Mouse (Mus musculus): Measurements from ENCODE around the gene Acads. TPM values are rescaled to one million over a fixed set of nuclear protein-coding genes. Genes with fewer than 3 reads are reported as not detected.

Gene Acads
- polyA plus RNA-seq, 1 experiment: 30.6 TPM

DNA sequence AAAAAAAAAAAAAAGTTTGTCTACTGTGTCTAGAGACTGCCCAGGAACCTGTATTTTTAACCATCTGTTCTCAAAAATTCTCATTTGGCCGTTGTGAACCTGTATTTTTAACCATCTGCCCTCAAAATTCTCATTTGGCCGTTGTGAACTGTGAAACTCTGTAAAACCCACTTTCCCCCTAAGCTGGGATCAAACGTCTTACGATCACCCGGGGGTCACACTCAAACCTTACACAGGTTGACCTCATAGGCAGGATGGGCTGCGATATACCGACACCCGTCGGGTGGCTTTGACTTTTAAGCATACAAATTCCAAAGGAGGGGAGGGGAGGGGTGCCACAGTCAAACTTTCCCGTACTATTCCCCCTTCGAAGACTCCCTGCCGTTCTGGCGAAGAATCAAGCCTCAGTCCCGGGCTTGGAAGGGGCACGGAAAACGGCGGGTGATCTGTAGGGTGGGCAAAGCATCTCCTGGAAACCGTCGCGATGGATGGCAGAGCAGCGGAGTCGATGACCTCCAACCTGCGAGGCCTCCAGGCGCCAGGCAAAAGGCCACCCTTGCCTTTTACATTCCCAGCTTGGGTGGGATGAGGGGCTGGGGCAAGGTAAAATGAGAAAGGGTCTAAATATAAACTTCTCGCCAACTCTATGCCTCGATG lies 37.9 kb upstream of the Acads start:
- no peak for DNase-seq (ENCODE audit: low read depth in 1 of 2, low spot score in 2 of 2)

DNA sequence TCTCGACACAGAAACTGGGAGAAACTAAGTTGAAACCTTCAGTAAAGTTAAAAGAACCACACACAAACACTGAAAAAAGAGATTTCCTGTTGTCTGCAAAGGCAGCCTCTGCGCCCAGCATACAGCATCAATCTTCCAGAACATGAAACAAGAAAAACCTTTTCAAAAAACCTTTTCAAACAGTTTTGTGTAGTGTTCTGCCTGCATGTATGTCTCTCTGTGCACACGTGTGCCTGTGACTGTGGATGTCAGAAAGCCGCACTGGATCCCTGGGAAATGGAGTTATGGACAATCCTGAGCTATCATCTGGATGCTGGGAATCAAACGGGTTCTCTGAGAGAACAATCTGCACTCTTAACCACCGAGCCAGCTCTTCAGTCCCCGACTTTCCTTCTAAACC lies 37.3 kb upstream of the Acads start:
- DNase-seq (ENCODE audit: low read depth in 1 of 2, low spot score in 2 of 2): no peak
- H3K4me1 ChIP-seq (ENCODE audit: control insufficient read depth, insufficient read depth, insufficient read length): peaks cover 17% of the 10 kb centered on the region; the same call in 1 of the 2 replicates
- H3K4me3 ChIP-seq (ENCODE audit: extremely low read depth, insufficient read depth, insufficient read length): no peak overlapping the region
- peak overlapping the region; percentile 84 for H3K27ac ChIP-seq (ENCODE audit: insufficient read depth, low read length)
- WGBS: 8% methylated on average over 7 of the region's 7 CpGs
- TF ChIP-seq POLR2A (IDR thresholded peaks at IDR 0.05; ENCODE audit: low read depth, low read length): no peak
- no peak for TF ChIP-seq CTCF (IDR thresholded peaks at IDR 0.05; ENCODE audit: extremely low read depth, insufficient read depth, insufficient read length, insufficient replicate concordance)
- H3K36me3 ChIP-seq (ENCODE audit: control insufficient read depth, insufficient read depth, low read length): no peaks in the 10 kb centered on the region
- H3K27me3 ChIP-seq (ENCODE audit: control insufficient read depth, insufficient read depth, low read length): no peaks in the 10 kb centered on the region

More for the DNA sequence above, 37.9 kb upstream of the Acads start:
- Histone ChIP-seq H3K27ac (ENCODE audit: insufficient read depth, low read length) (peak overlapping the region; percentile 55), H3K27me3 (ENCODE audit: control insufficient read depth, insufficient read depth, low read length) (no peaks in the 10 kb centered on the region), H3K4me3 (ENCODE audit: extremely low read depth, insufficient read depth, insufficient read length) (peak overlapping the region; percentile 82), H3K36me3 (ENCODE audit: control insufficient read depth, insufficient read depth, low read length) (no peaks in the 10 kb centered on the region), H3K4me1 (ENCODE audit: control insufficient read depth, insufficient read depth, insufficient read length) (peaks cover 15% of the 10 kb centered on the region; the same call in 1 of the 2 replicates)
- WGBS: 1% methylated on average over 26 of the region's 26 CpGs
- TF ChIP-seq CTCF (IDR thresholded peaks at IDR 0.05; ENCODE audit: extremely low read depth, insufficient read depth, insufficient read length, insufficient replicate concordance) (no peak), POLR2A (IDR thresholded peaks at IDR 0.05; ENCODE audit: low read depth, low read length) (no peak)

DNA sequence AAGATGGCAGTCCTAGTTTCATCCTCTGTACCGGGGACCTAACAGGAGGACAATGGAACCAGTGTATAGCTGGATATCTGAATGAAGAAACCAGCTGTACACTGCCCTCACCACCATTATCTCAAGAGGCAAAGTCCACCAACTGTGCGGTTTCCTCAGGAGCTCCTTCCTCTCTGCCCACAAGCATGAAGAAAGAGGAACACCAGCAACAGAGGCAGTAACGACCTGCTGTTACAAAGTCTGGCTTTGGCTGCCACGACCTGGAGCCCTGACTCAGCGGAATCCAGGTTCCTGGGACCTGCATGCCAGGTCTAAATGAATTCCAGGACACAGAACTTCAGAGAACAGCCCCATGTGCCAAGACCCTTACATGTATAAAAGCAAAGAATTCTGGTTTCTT lies 36.7 kb upstream of the Acads start:
- peak in 1 of 2 experiments; percentile 58 for DNase-seq (ENCODE audit: low read depth in 1 of 2, low spot score in 2 of 2)
- H3K27ac ChIP-seq (ENCODE audit: insufficient read depth, low read length): peak overlapping the region; percentile 84
- peaks cover 21% of the 10 kb centered on the region; the same call in 1 of the 2 replicates for H3K4me1 ChIP-seq (ENCODE audit: control insufficient read depth, insufficient read depth, insufficient read length)
- peak overlapping the region; percentile 37; the same call in 1 of the 2 replicates for H3K4me3 ChIP-seq (ENCODE audit: extremely low read depth, insufficient read depth, insufficient read length)
- no peaks in the 10 kb centered on the region for H3K36me3 ChIP-seq (ENCODE audit: control insufficient read depth, insufficient read depth, low read length)
- no peak for TF ChIP-seq POLR2A (IDR thresholded peaks at IDR 0.05; ENCODE audit: low read depth, low read length)
- H3K27me3 ChIP-seq (ENCODE audit: control insufficient read depth, insufficient read depth, low read length): no peaks in the 10 kb centered on the region
- WGBS: 3% methylated on average over 5 of the region's 5 CpGs

- H3K4me3 ChIP-seq (ENCODE audit: extremely low read depth, insufficient read depth, insufficient read length): peak overlapping the region; percentile 37; the same call in 1 of the 2 replicates
- 11% methylated on average over 13 of the region's 13 CpGs for WGBS
- H3K27ac ChIP-seq (ENCODE audit: insufficient read depth, low read length): peak overlapping the region; percentile 84
- DNase-seq (ENCODE audit: low read depth in 1 of 2, low spot score in 2 of 2): no peak
- TF ChIP-seq CTCF (IDR thresholded peaks at IDR 0.05; ENCODE audit: extremely low read depth, insufficient read depth, insufficient read length, insufficient replicate concordance): no peak
- no peak for TF ChIP-seq POLR2A (IDR thresholded peaks at IDR 0.05; ENCODE audit: low read depth, low read length)
- peaks cover 6% of the 10 kb centered on the region for H3K36me3 ChIP-seq (ENCODE audit: control insufficient read depth, insufficient read depth, low read length)
- H3K4me1 ChIP-seq (ENCODE audit: control insufficient read depth, insufficient read depth, insufficient read length): peaks cover 22% of the 10 kb centered on the region; the same call in 1 of the 2 replicates
- H3K27me3 ChIP-seq (ENCODE audit: control insufficient read depth, insufficient read depth, low read length): no peaks in the 10 kb centered on the region
Observed at GRCm38 (mm10) chr5:115155156-115155631, 36.0 kb upstream of the Acads start.

GRCm38 (mm10) chr5:115152132-115152956 lies 33.2 kb upstream of the Acads start:
- H3K4me3 ChIP-seq (ENCODE audit: extremely low read depth, insufficient read depth, insufficient read length): no peak overlapping the region
- DNase-seq (ENCODE audit: low read depth in 1 of 2, low spot score in 2 of 2): no peak
- 39% methylated on average over 8 of the region's 8 CpGs for WGBS
- TF ChIP-seq CTCF (IDR thresholded peaks at IDR 0.05; ENCODE audit: extremely low read depth, insufficient read depth, insufficient read length, insufficient replicate concordance) (no peak), POLR2A (IDR thresholded peaks at IDR 0.05; ENCODE audit: low read depth, low read length) (no peak)
- no peaks in the 10 kb centered on the region for H3K27me3 ChIP-seq (ENCODE audit: control insufficient read depth, insufficient read depth, low read length)
- peaks cover 22% of the 10 kb centered on the region; the same call in 1 of the 2 replicates for H3K4me1 ChIP-seq (ENCODE audit: control insufficient read depth, insufficient read depth, insufficient read length)
- no peak overlapping the region for H3K27ac ChIP-seq (ENCODE audit: insufficient read depth, low read length)
- peaks cover 26% of the 10 kb centered on the region for H3K36me3 ChIP-seq (ENCODE audit: control insufficient read depth, insufficient read depth, low read length)

DNA sequence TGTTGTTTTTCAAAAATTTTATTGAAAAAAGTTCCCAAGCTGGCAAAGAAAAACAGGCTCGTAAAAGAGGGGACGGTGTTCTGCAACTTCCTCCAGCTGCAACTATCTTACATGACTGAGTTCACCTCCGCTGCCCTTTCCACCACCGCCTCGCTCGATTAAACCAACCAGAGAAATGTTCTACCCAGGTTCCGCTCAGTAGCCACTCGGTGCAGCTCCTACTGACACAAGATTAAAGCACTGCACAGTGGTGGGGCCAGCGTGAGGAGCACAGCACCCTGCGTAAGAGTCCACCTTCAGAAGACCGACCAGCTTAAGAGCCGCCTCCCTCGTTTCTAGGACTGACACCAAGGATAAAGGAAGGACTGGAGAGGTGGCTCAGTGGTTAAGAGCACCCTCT lies 32.3 kb upstream of the Acads start:
- WGBS: 46% methylated on average over 13 of the region's 13 CpGs
- DNase-seq (ENCODE audit: low read depth in 1 of 2, low spot score in 2 of 2): peak in 1 of 2 experiments; percentile 51
- no peak overlapping the region for H3K4me3 ChIP-seq (ENCODE audit: extremely low read depth, insufficient read depth, insufficient read length)
- TF ChIP-seq POLR2A (IDR thresholded peaks at IDR 0.05; ENCODE audit: low read depth, low read length) (no peak), CTCF (IDR thresholded peaks at IDR 0.05; ENCODE audit: extremely low read depth, insufficient read depth, insufficient read length, insufficient replicate concordance) (no peak)
- H3K27me3 ChIP-seq (ENCODE audit: control insufficient read depth, insufficient read depth, low read length): no peaks in the 10 kb centered on the region
- peaks cover 22% of the 10 kb centered on the region; the same call in 1 of the 2 replicates for H3K4me1 ChIP-seq (ENCODE audit: control insufficient read depth, insufficient read depth, insufficient read length)
- peak overlapping the region; percentile 26; the same call in 1 of the 2 replicates for H3K27ac ChIP-seq (ENCODE audit: insufficient read depth, low read length)
- H3K36me3 ChIP-seq (ENCODE audit: control insufficient read depth, insufficient read depth, low read length): peaks cover 31% of the 10 kb centered on the region
